Mouse (Mus musculus) intestine, embryonic 16.5 days (tissue): ENCODE results near the gene Hnrnpab. TPM values are rescaled to one million over a fixed set of nuclear protein-coding genes. Genes with fewer than 3 reads are reported as not detected.

ENCODE experiments used
- ATAC-seq: fragments of 200-750 bp; cut with Nextera tagmentation; 2 replicates; pipeline ENCODE4 v1.8.0; 2017; ENCODE audit warnings: moderate TSS enrichment, moderate library complexity
- H3K27ac ChIP-seq: fragments of 300-500 bp; sonication (generic); 2 replicates; pipeline ENCODE4 v1.5.1; 2014; ENCODE audit warnings: mild to moderate bottlenecking, low read length
- H3K27me3 ChIP-seq: fragments of 300-500 bp; sonication (generic); replicated peaks from 2 replicates; pipeline ENCODE4 v1.6.1; 2014; ENCODE audit warnings: low read length, control low read depth, mixed read lengths; ENCODE audit not compliant: control insufficient read depth, insufficient read depth
- H3K36me3 ChIP-seq: fragments of 300-500 bp; sonication (generic); 2 replicates; pipeline ENCODE4 v1.6.1; 2014; ENCODE audit warnings: low read length, control low read depth; ENCODE audit not compliant: control insufficient read depth, insufficient read depth
- H3K4me1 ChIP-seq: fragments of 300-500 bp; sonication (generic); 2 replicates; pipeline ENCODE4 v1.6.1; 2014; ENCODE audit warnings: low read length, control low read depth, mixed read lengths; ENCODE audit not compliant: control insufficient read depth, insufficient read depth
- H3K4me2 ChIP-seq: fragments of 300-500 bp; sonication (generic); 2 replicates; pipeline ENCODE4 v1.6.1; 2014; ENCODE audit warnings: low read depth, low read length, control low read depth
- H3K4me3 ChIP-seq: fragments of 300-500 bp; sonication (generic); 2 replicates; pipeline ENCODE4 v1.5.1; 2014; ENCODE audit warnings: mild to moderate bottlenecking, low read length
- H3K9ac ChIP-seq: fragments of 300-500 bp; sonication (generic); 2 replicates; pipeline ENCODE4 v1.6.1; 2014; ENCODE audit warnings: low read depth, low read length
- H3K9me3 ChIP-seq: fragments of 300-500 bp; sonication (generic); 2 replicates; pipeline ENCODE4 v1.6.1; 2016; ENCODE audit warnings: low read length, control low read depth; ENCODE audit not compliant: control insufficient read depth
- WGBS: fragments of 180-500 bp; shearing (Covaris S2); extraction: QIAGEN DNeasy Blood & Tissue Kit; methylation state at CpG from one replicate; pipeline ENCODE4 v1.1.7; 2014; 5-methylcytosine and 5-hydroxymethylcytosine counted together
- polyA plus RNA-seq: library from polyadenylated mRNA; unstranded; fragments of >200 nt; fragmentation: Nextera tagmentation; extraction: Ambion mirVana; gene quantifications from 2 replicates; pipeline ENCODE4 v1.2.1, GENCODE M21; 2015

Hnrnpab gene
- polyA plus RNA-seq = 261 and 264 TPM in 2 replicates

DNA sequence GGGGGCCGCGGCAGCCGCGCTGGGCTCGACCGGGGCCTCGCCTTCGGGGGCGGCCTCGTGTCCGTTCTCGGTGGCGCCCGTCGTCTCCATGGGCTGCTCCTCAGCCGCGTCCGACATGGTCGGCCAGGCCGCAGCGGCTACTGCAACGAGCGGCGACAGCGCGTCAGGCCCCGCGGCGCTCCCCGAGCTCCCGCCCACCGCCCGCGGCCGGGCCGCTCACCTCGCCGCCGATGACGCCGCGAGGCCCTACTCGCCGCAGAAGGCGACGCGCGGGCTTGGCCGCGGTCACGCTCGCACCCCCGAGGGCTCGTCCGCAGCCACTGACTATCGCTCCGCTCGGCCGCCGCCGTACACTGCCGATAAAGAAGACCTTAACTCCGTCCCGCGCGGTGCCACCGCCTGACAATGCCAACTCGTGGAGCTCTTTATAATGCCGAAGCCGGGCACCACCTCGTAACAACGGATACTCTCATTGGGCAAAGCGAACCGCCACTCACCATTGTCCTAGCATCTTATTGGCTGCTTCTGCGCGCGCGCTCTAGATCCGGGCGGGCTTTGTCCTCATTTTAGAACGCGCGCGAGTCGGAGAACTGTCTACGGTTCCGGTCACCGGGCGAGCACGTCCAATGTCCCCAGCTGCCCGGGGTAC, at the start of gene Hnrnpab:
Hnrnpab (minus strand) TSS at position 401 of the 649 bp plus-strand sequence.
- peak within 1 kb of the TSS; percentile 94 for H3K27ac ChIP-seq
- no peaks in the 10 kb centered on the region for H3K9me3 ChIP-seq
- H3K4me3 ChIP-seq = peak within 1 kb of the TSS; percentile 94
- H3K36me3 ChIP-seq = peaks cover 23% of the 10 kb centered on the region
- peak within 1 kb of the TSS; percentile 92 for H3K4me2 ChIP-seq
- under 1% methylated on average over 86 of the region's 91 CpGs for WGBS
- no peaks in the 10 kb centered on the region for H3K27me3 ChIP-seq
- peak within 1 kb of the TSS; percentile 99 for H3K9ac ChIP-seq
- peak; percentile 90 for ATAC-seq
- H3K4me1 ChIP-seq = peaks cover 36% of the 10 kb centered on the region

DNA sequence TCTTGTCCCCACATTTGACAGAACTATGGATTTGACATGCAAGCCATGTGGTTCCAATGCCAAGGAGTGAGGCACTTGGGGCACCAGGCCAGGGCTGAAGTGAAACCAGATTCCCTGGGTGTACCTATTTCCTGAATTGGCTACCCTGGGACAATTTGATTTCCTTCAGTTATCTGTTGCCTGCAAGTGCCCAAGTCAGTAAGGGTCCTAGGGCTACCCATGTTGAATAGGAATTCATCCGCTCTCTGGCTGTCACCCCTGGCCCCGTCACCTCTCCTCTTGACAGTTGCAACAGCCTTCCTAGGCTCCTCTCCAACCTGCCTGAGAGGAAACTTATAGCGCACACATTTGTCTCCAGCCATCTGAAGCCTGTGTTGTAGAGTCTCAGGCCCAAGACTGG, 48.2 kb upstream of the Hnrnpab start:
- Histone ChIP-seq H3K27ac (no peak overlapping the region), H3K4me2 (no peak overlapping the region), H3K36me3 (no peaks in the 10 kb centered on the region), H3K27me3 (no peaks in the 10 kb centered on the region), H3K4me1 (peaks cover 11% of the 10 kb centered on the region), H3K9ac (no peak overlapping the region), H3K9me3 (no peaks in the 10 kb centered on the region), H3K4me3 (no peak overlapping the region)
- ATAC-seq = no peak
- WGBS = 93% methylated on average over 3 of the region's 3 CpGs

DNA sequence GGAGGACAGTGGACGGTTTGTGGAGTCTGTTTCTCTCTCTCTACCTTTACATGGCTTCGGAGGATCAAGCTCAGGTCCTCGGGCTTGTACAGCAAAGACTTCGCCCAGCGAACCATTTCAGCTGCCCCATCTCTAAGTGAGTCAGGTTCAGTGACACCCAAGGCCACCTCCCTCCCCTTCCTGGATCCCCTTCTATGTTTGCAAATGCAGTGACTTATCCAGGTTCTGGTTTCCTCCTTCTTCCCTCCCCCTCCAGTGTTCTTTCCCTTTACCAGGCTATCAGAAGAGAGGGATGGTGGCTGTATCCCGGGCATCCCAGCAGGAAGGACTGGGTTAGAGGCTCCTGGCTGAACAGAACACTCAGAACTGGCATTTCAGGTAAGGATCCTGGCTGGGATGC, 47.1 kb upstream of the Hnrnpab start:
- Histone ChIP-seq H3K27ac (no peak overlapping the region), H3K36me3 (no peaks in the 10 kb centered on the region), H3K4me3 (no peak overlapping the region), H3K27me3 (no peaks in the 10 kb centered on the region), H3K4me1 (peaks cover 18% of the 10 kb centered on the region), H3K9ac (no peak overlapping the region), H3K9me3 (no peaks in the 10 kb centered on the region), H3K4me2 (no peak overlapping the region)
- 84% methylated on average over 6 of the region's 6 CpGs for WGBS
- ATAC-seq = no peak

DNA sequence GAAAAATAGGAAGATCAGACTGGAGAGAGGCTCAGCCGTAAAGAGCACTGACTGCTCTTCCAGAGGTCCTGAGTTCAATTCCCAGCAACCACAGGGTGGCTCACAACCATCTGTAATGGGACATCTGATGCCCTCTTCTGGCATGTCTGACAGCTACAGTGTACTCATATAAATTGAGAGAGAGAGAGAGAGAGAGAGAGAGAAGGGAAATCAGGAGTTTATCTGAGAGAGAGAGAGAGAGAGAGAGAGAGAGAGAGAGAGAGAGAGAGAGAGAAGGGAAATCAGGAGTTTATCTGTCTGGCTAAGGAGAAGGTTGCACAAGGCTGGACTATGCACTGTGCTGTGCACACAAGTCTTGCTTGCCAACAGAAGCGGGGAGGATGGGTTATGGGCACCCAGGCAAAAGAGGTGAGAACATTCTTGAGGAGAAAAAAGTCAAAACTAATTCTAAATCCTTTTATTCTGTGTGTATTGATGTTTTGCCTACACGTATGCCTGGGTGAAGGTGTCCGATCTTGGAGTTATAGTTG, 46.3 kb upstream of the Hnrnpab start:
- no peak for ATAC-seq
- H3K27ac ChIP-seq = no peak overlapping the region
- no peaks in the 10 kb centered on the region for H3K36me3 ChIP-seq
- no peaks in the 10 kb centered on the region for H3K9me3 ChIP-seq
- H3K9ac ChIP-seq = no peak overlapping the region
- peaks cover 21% of the 10 kb centered on the region for H3K4me1 ChIP-seq
- H3K4me3 ChIP-seq = no peak overlapping the region
- 87% methylated on average over 4 of the region's 4 CpGs for WGBS
- no peaks in the 10 kb centered on the region for H3K27me3 ChIP-seq
- no peak overlapping the region for H3K4me2 ChIP-seq

DNA sequence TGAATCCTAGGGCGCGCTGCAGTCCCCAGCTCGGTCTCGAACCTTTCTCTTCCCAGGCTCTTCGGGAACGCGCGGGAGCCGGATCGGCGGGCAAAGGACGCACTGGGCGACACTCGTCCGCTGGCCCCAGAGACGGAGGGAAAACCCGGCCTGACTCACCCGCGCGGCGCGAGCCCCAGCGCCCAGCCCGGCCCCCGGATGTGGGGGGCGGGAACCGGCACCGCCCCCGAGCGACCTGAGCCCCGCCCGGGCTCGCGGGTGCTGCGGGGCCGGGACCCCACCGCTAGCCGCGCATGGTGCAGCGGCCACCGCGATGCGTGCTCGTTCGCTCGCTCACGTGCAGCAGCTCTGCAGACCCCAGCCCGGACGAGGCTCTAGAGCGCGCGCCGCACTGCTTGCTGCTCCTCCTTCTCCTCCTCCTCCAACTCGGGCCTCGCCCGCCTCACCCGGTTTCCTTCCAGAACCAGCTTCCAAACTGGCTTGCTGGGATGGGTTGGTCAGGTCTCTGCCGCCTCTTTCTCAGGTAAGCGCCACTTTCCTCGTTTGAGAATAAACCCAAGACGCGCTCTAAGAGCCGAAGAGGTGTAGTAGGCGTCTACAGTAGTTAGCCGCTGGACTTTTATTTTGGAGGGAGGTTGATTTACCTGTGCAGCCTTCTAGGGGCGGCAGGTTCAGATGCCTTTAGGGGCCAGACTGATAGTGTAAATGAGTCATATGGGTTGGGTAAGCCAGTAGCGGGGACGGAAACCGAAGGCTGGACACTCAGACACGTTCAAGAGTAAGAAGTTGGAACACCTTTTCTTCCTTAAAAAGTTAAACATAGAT, 44.3 kb upstream of the Hnrnpab start, which contains the start of the genes N4bp3 and D930048N14Rik:
N4bp3 (minus strand) TSS at position 152 of the 825 bp plus-strand sequence.
D930048N14Rik (plus strand) TSS at position 264 of the 825 bp plus-strand sequence.
- peak within 1 kb of the TSS; percentile 92 for H3K4me2 ChIP-seq
- no peaks in the 10 kb centered on the region for H3K27me3 ChIP-seq
- peak within 1 kb of the TSS; percentile 89 for H3K27ac ChIP-seq
- peaks cover 26% of the 10 kb centered on the region for H3K4me1 ChIP-seq
- H3K4me3 ChIP-seq = peak within 1 kb of the TSS; percentile 78
- 1% methylated on average over 70 of the region's 70 CpGs for WGBS
- peak within 1 kb of the TSS; percentile 85 for H3K9ac ChIP-seq
- ATAC-seq = peak; percentile 88
- no peaks in the 10 kb centered on the region for H3K9me3 ChIP-seq
- H3K36me3 ChIP-seq = no peaks in the 10 kb centered on the region

DNA sequence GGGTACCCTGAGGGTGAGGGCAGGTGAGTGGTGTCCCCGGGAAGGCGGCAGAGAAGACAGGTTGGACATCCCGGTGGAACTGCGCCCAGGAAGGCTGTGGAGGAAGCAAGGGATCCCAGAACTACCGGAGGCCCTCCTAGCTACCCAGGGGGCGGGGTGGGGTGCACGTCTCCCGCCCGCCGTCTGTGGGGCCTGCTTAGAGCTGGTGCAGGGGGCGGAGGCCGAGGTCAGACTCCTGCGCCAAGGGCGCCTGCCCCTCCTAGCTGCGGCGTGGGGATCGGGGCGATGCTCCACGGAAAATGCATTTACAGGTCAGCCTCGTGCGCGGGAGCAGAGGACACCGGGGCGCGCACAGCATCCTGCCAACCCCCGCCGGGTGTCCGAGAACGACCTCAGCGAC, 43.6 kb upstream of the Hnrnpab start:
- Histone ChIP-seq H3K4me3 (peak overlapping the region; percentile 78), H3K27me3 (no peaks in the 10 kb centered on the region), H3K4me2 (peak overlapping the region; percentile 92), H3K27ac (peak overlapping the region; percentile 89), H3K9ac (peak overlapping the region; percentile 85), H3K4me1 (peaks cover 28% of the 10 kb centered on the region), H3K9me3 (no peaks in the 10 kb centered on the region), H3K36me3 (no peaks in the 10 kb centered on the region; the same call in 1 of the 2 replicates)
- peak; percentile 57 for ATAC-seq
- under 1% methylated on average over 30 of the region's 30 CpGs for WGBS

DNA sequence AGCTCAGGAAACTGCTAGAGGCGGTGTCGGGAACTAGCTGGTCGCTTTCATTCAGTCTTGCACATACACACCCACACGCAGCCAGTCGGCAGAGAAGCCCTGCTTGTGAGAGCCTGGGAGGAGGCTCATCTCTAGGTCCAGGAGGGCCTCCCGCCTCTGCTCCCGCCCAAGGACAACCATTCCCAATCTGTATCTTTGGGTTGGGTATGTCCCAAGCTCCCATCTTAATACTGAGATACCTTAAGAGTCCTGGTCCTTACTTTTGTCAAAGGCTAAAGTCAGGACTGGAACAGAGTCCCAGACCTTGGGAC, 43.2 kb upstream of the Hnrnpab start:
- Histone ChIP-seq H3K27ac (peak overlapping the region; percentile 89), H3K4me1 (peaks cover 28% of the 10 kb centered on the region), H3K4me3 (peak overlapping the region; percentile 78), H3K36me3 (no peaks in the 10 kb centered on the region; the same call in 1 of the 2 replicates), H3K9me3 (no peaks in the 10 kb centered on the region), H3K9ac (peak overlapping the region; percentile 85), H3K4me2 (peak overlapping the region; percentile 92), H3K27me3 (no peaks in the 10 kb centered on the region)
- peak; percentile 14; the same call in 1 of the 2 replicates for ATAC-seq
- 3% methylated on average over 7 of the region's 7 CpGs for WGBS

DNA sequence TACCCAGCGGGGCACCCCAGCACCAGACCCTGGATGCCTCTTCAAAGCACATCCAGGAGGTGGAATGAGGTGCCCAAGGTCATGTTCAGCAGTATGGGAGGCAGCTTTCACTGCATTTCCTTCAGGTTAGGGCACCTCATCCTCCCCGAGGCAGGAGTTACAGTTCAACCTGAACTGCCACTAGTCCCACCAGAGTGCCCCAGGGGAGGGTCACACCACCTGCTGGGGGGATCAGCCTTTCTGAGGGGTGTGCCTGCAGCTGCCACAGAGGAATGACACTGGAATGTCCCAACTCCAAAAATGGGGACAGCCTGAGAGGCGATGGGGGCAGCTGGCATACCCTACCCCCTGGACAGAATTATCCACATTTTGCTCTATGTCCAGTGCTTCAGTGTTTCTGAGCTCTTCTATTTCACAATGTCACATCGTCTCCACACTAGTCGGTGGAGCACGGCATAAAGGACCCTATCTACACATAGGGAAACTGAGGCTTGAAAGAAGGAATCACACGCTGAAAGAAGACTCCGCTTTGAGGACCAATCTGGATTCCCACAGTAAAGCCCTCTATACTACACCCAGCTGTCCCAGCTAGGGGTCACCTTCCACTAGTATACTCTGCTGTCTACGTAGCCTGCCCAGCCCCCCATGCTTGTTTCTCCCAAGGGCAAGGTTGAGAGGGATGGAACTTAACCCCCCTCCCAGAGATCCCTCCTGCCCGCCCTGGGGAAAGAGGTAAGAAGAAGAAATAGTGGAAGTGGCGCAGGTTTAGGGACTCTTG, 42.7 kb upstream of the Hnrnpab start:
- no peak for ATAC-seq
- Histone ChIP-seq H3K36me3 (no peaks in the 10 kb centered on the region; the same call in 1 of the 2 replicates), H3K27ac (peak overlapping the region; percentile 51; the same call in 1 of the 2 replicates), H3K9ac (peak overlapping the region; percentile 85), H3K4me1 (peaks cover 28% of the 10 kb centered on the region), H3K27me3 (no peaks in the 10 kb centered on the region), H3K4me2 (peak overlapping the region; percentile 92), H3K4me3 (peak overlapping the region; percentile 78), H3K9me3 (no peaks in the 10 kb centered on the region)
- 49% methylated on average over 11 of the region's 11 CpGs for WGBS
